Mouse (Mus musculus) left cerebral cortex, postnatal 14 days (tissue): ENCODE measurements around the gene Mpdu1. TPM values are rescaled to one million over a fixed set of nuclear protein-coding genes. Genes with fewer than 3 reads are reported as not detected.

ENCODE experiments used
- DNase-seq, 2 experiments: peaks; one replicate each; pipeline ENCODE4 v3.0.0; 2021 to 2022; ENCODE audit warnings: low spot score in 2 of 2, mixed read lengths in 1 of 2
- intact Hi-C: fragments of 180-260 bp; cut with DNase I; formaldehyde crosslinking; loops from one replicate; pipeline ENCODE4 v1.15.1; 2025
- total RNA-seq, 2 experiments: library from RNA; stranded (reverse); gene quantifications; 2 replicates each; pipeline ENCODE4 v1.2.3; 2021

The Mpdu1 gene
- total RNA-seq, 2 experiments from 2014 or later, result 77.6 to 83.7 TPM

DNA sequence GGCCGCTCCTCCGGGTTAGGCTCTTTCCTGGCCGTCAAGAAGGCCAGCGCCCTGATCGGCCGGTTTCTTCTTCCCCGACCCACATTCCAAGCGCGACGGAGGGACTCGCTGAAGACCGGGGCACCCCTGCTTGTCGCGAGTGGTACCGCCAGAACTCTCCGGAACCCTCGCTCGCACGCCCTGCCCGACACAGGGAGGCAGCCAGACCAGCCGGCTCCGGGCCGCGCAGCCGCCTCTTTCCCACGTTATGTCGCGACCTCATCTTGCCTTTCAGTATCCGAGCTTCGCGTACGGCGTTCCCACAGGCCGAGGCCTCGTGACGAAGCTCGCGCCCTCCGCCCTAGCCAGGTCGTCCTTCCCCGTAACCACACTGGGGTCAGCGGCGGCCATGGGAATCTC lies 9.3 kb upstream of the Mpdu1 start:
- DNase-seq, result no peak
- intact Hi-C loops, result loop anchor here (5.0 kb wide), 1 partner anchor 241 kb away; the partner anchor contains the start of gene Gps2

DNA sequence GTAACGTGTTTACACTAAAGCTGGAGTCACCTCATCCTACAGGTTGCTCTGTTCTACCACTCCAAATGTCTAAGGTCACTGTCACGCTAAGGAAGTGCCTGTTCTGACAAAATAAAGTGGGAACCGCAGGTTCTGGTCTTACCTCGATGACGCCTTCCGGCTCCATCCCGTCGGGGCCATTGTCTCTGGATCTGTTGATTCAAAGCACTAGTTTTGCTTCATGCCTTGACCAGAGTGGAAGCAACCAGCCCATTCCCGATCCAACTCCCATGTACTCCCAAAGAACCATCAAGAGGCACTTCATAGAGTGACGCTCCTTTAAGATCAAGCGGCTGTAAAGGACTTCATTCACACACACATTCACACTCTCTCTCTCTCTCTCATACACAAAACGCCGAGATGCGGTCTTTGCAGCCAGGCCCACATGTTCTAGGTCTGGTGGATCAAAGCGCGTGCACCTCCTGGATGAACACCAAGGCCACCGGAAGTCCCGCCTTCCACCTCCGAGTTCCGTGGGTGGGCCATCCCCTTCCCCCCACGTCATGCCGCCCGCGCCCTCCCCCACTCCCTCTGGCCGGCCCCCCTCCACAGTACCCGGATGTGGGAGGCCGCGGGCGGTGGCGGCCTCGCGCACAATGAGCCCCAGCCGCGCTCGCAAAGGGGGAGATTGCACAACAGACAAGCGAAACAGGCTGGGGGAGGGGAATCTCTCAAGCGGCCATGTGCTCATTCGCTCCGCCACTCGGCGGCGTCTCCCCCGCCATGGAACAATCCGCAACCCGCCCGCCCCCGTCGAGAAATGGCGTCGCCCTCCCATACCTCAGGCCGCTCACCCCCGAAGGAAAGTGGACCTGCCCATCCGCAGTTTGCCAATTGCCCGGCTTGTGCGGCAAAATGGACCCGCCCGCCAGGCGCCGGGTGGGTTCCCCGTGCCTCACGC lies 8.6 kb upstream of the Mpdu1 start:
- DNase-seq, result peak; percentile 92 to 98
- intact Hi-C loops, result loop anchor here (5.0 kb wide), 1 partner anchor 241 kb away; the partner anchor contains the start of gene Gps2

DNA sequence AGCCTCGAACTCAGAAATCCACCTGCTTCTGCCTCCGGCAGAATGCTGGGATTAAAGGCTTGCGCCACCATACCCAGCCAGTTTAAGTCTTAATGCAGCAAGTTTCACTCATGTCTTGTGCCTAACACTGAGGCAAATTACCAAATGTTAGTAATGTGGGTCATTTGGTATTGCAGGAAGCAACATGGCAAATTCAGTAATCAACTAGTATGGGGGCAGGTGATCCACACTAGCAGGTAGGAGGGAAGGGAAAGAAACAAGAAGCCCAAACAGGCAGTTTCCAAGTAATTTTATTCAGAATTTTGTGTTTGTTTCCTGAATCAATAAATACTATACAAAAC lies 4.2 kb upstream of the Mpdu1 start:
- intact Hi-C loops, result no loop called here

DNA sequence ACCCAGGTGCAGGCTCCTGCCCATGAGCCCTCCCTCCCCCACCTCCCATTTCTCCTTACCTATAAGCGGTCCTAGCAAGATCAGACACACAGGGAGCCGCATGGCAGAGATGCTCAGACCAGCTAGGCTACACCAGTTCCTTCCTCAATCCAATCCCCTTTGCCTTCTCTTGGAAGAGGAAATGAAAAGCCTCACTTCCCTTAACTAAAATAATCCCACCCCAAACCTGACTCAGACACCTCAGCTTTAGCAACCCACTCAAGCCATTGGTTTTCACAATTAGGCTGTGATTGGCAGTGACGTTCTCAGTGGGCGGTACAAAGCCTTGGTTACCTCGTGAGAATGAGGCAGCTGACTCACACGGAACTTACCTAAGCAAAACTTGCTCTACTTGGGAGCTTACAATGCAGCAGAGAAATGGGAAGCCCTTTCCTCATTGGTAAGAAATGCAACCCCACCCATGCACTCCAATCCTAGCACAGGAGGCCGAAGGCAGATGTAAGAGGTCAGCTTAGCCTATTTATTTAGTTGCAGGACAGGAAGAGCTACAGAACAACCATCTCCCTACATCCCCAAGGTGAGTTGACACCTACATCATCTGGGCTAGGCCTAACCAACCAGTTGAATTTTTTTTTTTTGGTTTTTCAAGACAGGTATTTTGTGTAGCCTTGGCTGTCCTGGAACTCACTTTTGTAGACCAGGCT lies 3.7 kb upstream of the Mpdu1 start, which contains the start of gene Cd68:
Gene Cd68 (minus strand): TSS at position 193 of the 704 bp plus-strand sequence.
- peak; percentile 78 to 94 for DNase-seq
- intact Hi-C loops, result no loop called here

More for the DNA sequence above, 4.2 kb upstream of the Mpdu1 start:
- DNase-seq, result no peak

DNA sequence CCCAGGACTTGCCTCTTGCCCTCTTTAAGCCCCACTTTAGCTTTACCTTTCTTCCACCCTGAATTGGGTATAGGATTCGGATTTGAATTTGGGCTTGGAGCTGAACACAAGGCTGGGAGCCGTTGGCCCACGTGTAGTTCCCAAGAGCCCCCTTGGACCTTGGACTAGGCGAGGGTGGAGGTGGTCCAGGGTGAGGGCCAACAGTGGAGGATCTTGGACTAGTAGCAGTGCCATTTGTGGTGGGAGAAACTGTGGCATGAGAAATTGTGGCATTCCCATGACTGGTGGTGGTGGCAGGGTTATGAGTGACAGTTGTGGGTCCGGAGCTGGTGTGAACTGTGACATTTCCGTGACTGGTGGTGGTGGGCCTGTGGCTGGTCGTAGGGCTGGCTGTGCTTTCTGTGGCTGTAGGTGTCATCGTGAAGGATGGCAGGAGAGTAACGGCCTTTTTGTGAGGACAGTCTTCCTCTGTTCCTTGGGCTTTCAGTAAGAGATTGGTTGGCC lies 3.1 kb upstream of the Mpdu1 start:
- no peak for DNase-seq
- intact Hi-C loops, result no loop called here

DNA sequence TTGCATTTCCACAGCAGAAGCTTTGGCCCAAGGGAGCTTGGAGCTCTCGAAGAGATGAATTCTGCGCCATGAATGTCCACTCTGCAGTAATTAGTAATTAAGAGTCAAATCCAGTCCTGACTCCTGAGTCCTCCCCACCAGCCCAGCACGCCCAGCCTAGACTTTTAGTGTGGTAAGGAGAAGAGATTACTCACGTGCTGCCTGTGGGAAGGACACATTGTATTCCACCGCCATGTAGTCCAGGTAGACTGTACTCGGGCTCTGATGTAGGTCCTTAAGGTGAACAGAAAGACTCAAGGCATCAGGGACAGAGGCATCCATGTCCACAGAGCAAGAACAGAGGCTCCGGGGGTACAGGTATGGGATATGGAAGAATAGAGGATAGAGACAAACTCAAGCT lies 2.4 kb upstream of the Mpdu1 start:
- intact Hi-C loops, result no loop called here

DNA sequence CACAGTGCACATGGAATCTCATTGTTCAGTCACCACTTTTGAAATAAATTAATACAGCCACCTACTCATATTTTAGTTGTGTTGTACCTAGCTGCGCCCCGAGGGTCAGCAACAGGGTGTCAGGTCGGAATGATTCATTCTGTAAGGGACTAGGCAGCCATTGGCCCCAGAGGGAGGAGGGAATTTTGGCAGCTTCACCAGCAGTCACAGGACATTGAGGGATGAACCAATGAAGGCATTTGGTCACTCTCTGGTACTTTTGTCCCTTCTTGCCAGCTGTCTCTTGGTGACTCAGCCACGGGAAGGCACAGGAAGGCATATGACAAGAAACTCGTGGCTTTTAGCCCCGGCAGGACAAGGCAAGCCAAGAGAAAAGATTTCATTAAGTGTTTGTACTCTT lies 1.4 kb upstream of the Mpdu1 start:
- intact Hi-C loops, result no loop called here
- DNase-seq, result no peak

More for the DNA sequence above, 2.4 kb upstream of the Mpdu1 start:
- DNase-seq, result no peak

DNA sequence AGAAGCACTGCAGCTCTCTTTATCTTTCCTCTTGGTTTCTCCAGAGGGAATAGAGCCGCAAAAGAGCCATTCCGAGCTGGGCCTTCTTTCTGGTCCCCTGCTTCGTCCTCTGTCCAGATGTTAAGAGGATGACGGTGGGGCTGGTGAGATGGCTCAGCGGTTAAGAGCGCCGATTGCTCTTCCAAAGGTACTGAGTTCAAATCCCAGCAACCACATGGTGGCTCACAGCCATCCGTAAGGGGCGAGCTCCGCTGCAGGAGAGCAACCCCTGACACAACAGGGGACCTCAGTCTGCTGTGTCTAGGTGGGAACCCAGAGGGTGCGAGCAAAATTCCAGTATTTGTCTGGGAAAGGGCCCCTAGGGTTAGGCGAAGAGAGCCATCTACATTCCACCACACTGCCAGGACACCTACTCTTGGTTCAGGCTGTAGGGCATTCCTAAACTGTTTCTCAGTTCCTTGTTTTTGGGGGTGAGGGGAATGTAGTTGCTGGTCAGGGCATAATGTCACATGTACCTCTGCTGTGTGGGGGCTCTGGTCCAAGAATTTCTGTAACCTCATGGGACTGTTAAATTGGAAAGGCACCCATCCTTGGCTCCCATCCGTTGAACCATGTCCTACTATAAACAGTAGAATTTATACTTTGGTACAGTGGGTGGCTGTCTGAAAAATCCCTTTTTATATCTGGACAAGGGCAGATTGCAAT lies 677 bp upstream of the Mpdu1 start:
- intact Hi-C loops, result no loop called here
- no peak for DNase-seq

DNA sequence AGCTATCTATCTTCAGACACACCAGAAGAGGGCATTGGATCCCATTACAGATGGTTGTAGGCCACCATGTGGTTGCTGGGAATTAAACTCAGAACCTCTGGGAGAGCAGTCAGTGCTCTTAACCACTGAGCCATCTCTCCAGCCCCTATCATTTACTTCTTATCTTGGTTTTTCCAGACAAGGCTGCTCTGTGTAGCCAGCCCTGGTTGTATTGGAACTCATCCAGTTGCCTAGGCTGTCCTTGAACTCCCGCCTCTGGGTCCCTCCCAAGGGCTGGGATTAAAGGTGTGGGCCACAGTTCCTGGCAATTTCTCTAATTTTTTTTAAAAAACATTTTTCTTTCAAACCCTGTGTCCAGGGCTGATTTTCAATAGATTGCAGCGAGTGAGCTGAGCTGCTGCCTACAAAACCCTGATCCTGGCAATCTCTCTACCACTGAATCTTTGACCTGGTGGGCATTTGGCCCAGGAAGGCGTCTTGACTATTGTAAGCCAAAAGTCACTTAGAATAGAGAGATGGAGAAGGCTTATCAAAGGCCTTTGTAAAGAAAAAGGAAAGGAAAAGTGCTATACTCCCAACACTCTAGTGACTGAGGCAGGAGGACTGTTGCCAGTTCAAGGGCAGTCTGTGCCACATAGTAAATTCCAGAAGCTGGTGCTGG lies 1.1 kb downstream of the Mpdu1 start:
- DNase-seq, result no peak
- intact Hi-C loops, result no loop called here

DNA sequence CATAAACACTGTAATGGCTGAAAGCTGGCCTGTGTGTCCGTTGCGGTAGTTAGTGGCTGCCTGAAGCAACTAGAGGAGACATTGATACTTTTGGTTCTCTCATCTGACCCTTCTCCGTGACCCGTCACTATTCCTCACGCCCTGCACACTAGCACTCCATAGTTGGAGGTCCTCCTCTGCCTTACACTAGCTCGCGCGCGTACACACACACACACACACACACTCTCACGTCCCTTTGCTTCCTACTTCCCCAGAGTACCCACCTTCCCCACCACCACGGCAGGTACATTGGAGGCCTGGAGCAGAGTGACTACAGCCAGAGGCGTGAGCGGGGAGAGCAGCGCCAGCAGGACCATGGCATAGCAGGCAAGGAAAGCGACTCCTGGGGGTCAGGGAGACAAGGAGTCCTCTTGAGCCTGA lies 5.0 kb downstream of the Mpdu1 start:
- intact Hi-C loops, result loop anchor here (5.0 kb wide), 1 partner anchor 100 kb away; the partner anchor contains the start of gene Polr2a
- no peak for DNase-seq

DNA sequence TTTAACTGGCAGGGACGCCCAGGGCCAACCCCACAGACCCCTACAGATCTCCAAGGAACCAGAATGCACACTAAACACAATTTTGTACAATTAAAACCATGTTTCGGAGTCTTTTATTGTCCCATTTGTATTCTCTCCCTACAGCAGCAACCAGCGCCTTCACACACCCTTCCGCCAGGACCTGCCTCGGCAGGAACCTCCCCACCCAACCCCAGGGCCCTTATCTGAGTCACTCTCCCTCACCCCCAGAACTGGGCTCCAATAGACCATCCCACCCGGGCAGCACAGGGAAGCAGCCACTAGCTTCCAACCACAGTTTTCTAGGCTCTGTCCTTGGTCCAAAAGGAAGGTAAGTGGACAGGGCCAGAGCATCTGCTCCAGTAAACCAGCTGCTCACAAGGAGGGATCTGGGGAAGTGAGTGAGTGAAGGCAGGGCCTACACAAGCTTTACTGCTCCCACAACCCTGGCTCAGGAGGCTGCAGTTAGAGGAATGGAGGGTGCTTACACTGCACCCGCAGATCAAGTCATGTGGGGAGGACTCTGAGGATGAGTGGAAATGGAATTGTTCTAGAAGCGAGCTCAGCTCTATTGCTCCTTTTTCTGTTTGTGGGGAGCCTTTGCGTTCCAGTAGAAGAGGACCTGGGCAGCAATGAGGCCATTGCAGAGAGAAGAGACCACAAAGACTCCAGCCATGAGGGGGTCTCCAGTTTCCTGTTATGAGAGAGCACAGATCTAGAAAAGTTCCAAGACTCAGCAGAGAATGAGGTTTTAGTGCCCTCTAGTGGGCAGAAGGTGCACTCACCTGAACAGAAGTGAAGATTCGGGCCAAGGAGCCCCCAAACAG lies 5.6 kb downstream of the Mpdu1 start:
- intact Hi-C loops, result loop anchor here (5.0 kb wide), 1 partner anchor 100 kb away; the partner anchor contains the start of gene Polr2a
- peak; percentile 60 to 69 for DNase-seq

DNA sequence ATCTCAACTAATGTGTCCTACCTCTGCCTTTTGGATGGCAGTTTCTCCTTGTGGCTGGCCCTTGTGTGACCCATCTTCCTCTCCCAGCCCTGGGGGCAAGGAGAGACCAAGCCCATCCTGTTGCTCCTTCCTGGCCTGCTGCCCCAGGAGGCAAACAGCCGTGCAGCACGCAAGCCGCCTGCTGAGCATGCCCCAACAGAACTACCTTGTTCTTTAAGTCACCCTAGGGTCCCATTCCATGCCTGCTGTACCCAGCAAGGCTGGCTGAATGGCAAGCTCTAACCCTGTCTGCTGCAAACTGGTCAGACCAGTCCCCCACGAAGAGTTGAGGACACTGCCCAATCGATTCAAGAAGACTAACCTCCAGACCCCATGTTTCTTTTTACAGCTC lies 6.4 kb downstream of the Mpdu1 start:
- no peak for DNase-seq
- intact Hi-C loops, result loop anchor here (5.0 kb wide), 1 partner anchor 101 kb away; the partner anchor contains the start of gene Polr2a

DNA sequence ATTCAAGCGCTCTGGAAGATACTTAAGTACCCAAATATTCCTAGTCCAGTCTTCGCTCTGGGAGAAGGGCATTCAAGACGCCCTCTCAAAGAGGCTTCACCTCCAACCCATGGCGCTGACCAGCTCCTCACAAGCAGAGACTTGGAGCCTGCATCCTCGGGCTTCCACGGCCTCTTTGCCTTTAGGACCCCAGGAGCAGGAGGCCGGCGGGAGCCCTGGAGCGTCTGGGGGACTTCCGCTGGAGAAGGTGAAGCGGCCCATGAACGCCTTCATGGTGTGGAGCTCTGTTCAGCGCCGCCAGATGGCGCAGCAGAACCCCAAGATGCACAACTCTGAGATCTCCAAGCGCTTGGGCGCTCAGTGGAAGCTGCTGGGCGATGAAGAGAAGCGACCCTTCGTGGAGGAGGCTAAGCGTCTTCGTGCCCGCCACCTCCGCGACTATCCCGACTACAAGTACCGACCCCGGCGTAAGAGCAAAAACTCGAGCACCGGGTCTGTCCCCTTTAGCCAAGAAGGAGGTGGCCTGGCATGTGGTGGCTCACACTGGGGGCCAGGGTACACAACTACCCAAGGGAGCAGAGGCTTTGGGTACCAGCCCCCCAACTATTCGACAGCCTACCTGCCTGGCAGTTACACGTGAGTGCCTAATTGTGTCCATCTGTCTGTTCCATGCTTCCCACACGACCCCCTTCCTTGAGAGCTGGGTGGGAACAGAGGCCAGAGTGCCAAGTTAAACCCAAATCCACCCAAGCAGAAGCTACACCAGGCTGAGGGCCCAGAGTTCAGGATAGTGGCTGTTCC lies 7.0 kb downstream of the Mpdu1 start, which contains the start of gene Sox15:
Gene Sox15 (plus strand): TSS at position 51 of the 801 bp plus-strand sequence.
- peak; percentile 79 to 80 for DNase-seq
- intact Hi-C loops, result loop anchor here (5.0 kb wide), 1 partner anchor 102 kb away; the partner anchor contains the start of gene Polr2a

DNA sequence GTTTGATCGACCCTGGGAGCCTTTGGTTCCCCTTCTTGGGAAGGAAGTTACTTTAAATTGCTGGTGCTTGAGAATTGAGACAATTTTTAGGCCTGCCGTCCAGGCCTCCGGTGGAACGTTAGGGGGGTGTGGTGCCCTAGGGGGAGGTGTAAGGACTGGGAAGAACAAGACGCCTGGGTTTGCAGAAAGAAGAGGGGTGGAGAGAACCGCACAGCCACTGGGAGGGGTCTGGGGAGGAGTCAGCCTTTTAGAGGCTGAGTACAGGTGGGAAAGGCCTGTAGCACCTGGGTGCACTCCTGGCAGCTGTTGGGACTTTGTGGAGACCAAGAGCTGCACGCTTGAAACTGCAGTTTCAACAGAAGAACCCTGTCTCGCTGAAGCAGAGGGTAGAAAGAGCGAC lies 7.7 kb downstream of the Mpdu1 start:
- intact Hi-C loops, result loop anchor here (5.0 kb wide), 1 partner anchor 103 kb away; the partner anchor contains the start of gene Polr2a
- no peak for DNase-seq

DNA sequence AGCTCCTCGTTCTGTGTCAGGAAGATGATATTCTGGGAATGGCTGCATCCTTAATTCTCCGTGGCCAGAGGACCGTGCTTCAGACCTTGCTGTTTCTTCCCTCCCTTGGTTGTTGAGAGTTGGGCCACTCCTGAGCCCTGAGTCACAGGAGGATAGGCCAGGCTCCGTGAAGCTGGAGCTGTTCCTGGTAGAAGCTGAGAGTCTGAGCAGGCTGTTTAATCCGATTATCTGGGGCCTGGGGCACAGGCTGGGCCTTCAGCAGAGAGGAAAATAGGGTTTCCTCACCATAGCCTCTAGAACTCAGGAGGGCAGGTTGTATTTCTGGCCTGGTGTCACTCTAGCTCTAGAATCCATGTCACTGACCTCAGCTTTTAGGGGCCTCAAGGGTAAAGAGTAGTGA lies 9.0 kb downstream of the Mpdu1 start:
- intact Hi-C loops, result no loop called here
- no peak for DNase-seq

DNA sequence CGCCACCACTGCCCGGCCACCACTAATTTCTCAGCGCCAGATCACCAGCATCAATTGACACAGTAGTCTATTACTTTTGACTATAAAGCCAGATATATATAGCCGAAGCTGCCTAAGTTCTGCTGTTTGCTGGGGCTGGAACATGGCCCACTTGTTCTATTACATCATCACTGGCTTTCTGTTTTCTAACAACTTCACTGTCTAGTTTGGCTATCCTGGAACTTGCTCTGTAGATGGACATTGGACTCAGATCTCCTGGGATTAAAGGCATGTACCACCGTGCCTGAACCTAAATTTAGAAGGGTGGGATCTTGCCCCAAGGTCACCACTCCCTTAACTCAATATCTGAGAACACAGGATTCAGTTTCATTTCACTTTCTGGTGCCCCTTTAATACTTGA lies 16.6 kb downstream of the Mpdu1 start:
- DNase-seq, result no peak
- intact Hi-C loops, result no loop called here

DNA sequence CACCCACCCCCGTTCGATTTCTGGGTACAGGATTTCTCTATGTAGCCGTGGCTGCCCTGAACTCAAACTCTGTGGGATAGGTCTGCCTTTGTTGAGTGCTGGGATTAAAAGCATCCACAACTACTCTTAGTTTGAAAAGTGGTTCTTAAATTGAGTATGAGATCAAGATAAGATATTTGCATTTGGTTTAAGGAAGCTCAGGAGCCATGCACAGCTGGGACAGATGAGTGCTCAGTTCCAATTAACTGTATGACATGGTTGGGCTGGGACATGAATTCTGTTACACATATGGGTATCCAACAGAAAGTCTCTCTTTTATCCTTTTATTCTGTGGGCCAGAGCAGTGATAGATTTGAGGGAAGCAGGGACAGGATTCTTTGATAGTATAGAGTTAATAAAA lies 27.0 kb downstream of the Mpdu1 start:
- intact Hi-C loops, result no loop called here

More for the DNA sequence above, 27.0 kb downstream of the Mpdu1 start:
- DNase-seq, result no peak
